Mouse (Mus musculus) hindbrain, embryonic 14.5 days (tissue): ENCODE measurements around the gene Uvrag. TPM values are rescaled to one million over a fixed set of nuclear protein-coding genes. Genes with fewer than 3 reads are reported as not detected.

Experiments used
- ATAC-seq: fragments of 200-750 bp; cut with Nextera tagmentation; 2 replicates; pipeline ENCODE4 v1.8.0; 2017; ENCODE audit warnings: moderate number of reproducible peaks, mild to moderate bottlenecking, moderate TSS enrichment, moderate library complexity; ENCODE audit not compliant: low FRiP score
- DNase-seq: peaks from one replicate; pipeline ENCODE4 v3.0.0-alpha.2; 2015; ENCODE audit warnings: low spot score
- H3K27ac ChIP-seq: fragments of 300-500 bp; sonication (generic); 2 replicates; pipeline ENCODE4 v1.5.1; 2014; ENCODE audit warnings: mild to moderate bottlenecking, moderate library complexity
- H3K27me3 ChIP-seq: fragments of 300-500 bp; sonication (generic); 2 replicates; pipeline ENCODE4 v1.6.1; 2014; ENCODE audit warnings: mild to moderate bottlenecking, low read length, mixed read lengths; ENCODE audit not compliant: control insufficient read depth, insufficient read depth
- H3K36me3 ChIP-seq: fragments of 300-500 bp; sonication (generic); replicated peaks from 2 replicates; pipeline ENCODE4 v1.6.1; 2014; ENCODE audit not compliant: control insufficient read depth, insufficient read depth
- H3K4me1 ChIP-seq: fragments of 300-500 bp; sonication (generic); replicated peaks from 2 replicates; pipeline ENCODE4 v1.6.1; 2014; ENCODE audit warnings: antibody characterized with exemption, low read length, mixed read lengths; ENCODE audit not compliant: control insufficient read depth, insufficient read depth
- H3K4me2 ChIP-seq: fragments of 300-500 bp; sonication (generic); replicated peaks from 2 replicates; pipeline ENCODE4 v1.6.1; 2014; ENCODE audit warnings: mild to moderate bottlenecking, moderate library complexity
- H3K4me3 ChIP-seq: fragments of 300-500 bp; sonication (generic); replicated peaks from 2 replicates; pipeline ENCODE4 v1.5.1; 2014; ENCODE audit warnings: mild to moderate bottlenecking, low read length
- H3K9ac ChIP-seq: fragments of 300-500 bp; sonication (generic); 2 replicates; pipeline ENCODE4 v1.6.1; 2014
- H3K9me3 ChIP-seq: fragments of 300-500 bp; sonication (generic); 2 replicates; pipeline ENCODE4 v1.6.1; 2016; ENCODE audit warnings: low read length; ENCODE audit not compliant: control insufficient read depth
- WGBS: fragments of 180-500 bp; shearing (Covaris S2); extraction: QIAGEN DNeasy Blood & Tissue Kit; methylation state at CpG from one replicate; pipeline ENCODE4 v1.1.7; 2014; 5-methylcytosine and 5-hydroxymethylcytosine counted together
- polyA plus RNA-seq: library from polyadenylated mRNA; unstranded; fragments of >200 nt; fragmentation: Nextera tagmentation; extraction: Ambion mirVana; gene quantifications from 2 replicates; pipeline ENCODE4 v1.2.1, GENCODE M21; 2014

Gene Uvrag
- polyA plus RNA-seq, 1 experiment from 2014 or later: 18.0 TPM

GRCm38 (mm10) chr7:98926906-98927528, 213.9 kb downstream of the Uvrag start:
- no peak overlapping the region for H3K4me2 ChIP-seq
- H3K9ac ChIP-seq: no peak overlapping the region
- H3K9me3 ChIP-seq: no peaks in the 10 kb centered on the region
- no peaks in the 10 kb centered on the region for H3K27me3 ChIP-seq
- peaks cover 22% of the 10 kb centered on the region for H3K4me1 ChIP-seq
- no peak overlapping the region for H3K27ac ChIP-seq
- H3K4me3 ChIP-seq: no peak overlapping the region
- WGBS: 78% methylated on average over 10 of the region's 10 CpGs
- ATAC-seq (no peak), DNase-seq (no peak)
- no peaks in the 10 kb centered on the region for H3K36me3 ChIP-seq

GRCm38 (mm10) chr7:98924380-98924869, 216.5 kb downstream of the Uvrag start:
- WGBS: 20% methylated on average over 18 of the region's 18 CpGs
- peaks cover 22% of the 10 kb centered on the region for H3K4me1 ChIP-seq
- H3K27ac ChIP-seq: peak overlapping the region; percentile 81
- ATAC-seq (peak; percentile 69), DNase-seq (peak; percentile 55)
- H3K9ac ChIP-seq: peak overlapping the region; percentile 20
- no peaks in the 10 kb centered on the region for H3K9me3 ChIP-seq
- H3K36me3 ChIP-seq: no peaks in the 10 kb centered on the region
- no peak overlapping the region for H3K4me3 ChIP-seq
- H3K27me3 ChIP-seq: no peaks in the 10 kb centered on the region
- H3K4me2 ChIP-seq: peak overlapping the region; percentile 22

- Histone ChIP-seq H3K4me3 (no peak overlapping the region), H3K4me1 (peaks cover 16% of the 10 kb centered on the region), H3K9ac (no peak overlapping the region), H3K27ac (no peak overlapping the region), H3K36me3 (no peaks in the 10 kb centered on the region), H3K4me2 (no peak overlapping the region), H3K9me3 (no peaks in the 10 kb centered on the region), H3K27me3 (no peaks in the 10 kb centered on the region)
- 90% methylated on average over 5 of the region's 5 CpGs for WGBS
- ATAC-seq: no peak
- no peak for DNase-seq
These were observed 218.0 kb downstream of the Uvrag start for GRCm38 (mm10) chr7:98922984-98923383.

- ATAC-seq: no peak
These were observed 223.5 kb downstream of the Uvrag start for GRCm38 (mm10) chr7:98917407-98917806.

GRCm38 (mm10) chr7:98916581-98916980, 224.4 kb downstream of the Uvrag start:
- no peaks in the 10 kb centered on the region for H3K36me3 ChIP-seq
- no peak overlapping the region for H3K4me3 ChIP-seq
- WGBS: 90% methylated on average over 6 of the region's 6 CpGs
- no peaks in the 10 kb centered on the region for H3K4me1 ChIP-seq
- no peaks in the 10 kb centered on the region for H3K27me3 ChIP-seq
- H3K4me2 ChIP-seq: no peak overlapping the region
- ATAC-seq (no peak), DNase-seq (no peak)
- H3K9me3 ChIP-seq: no peaks in the 10 kb centered on the region
- H3K27ac ChIP-seq: no peak overlapping the region
- no peak overlapping the region for H3K9ac ChIP-seq

More at GRCm38 (mm10) chr7:98917407-98917806, 223.5 kb downstream of the Uvrag start:
- H3K9ac ChIP-seq: no peak overlapping the region
- no peaks in the 10 kb centered on the region for H3K27me3 ChIP-seq
- no peak overlapping the region for H3K4me3 ChIP-seq
- H3K4me2 ChIP-seq: no peak overlapping the region
- H3K36me3 ChIP-seq: no peaks in the 10 kb centered on the region
- 93% methylated on average over 5 of the region's 5 CpGs for WGBS
- DNase-seq: no peak
- H3K9me3 ChIP-seq: no peaks in the 10 kb centered on the region
- H3K27ac ChIP-seq: no peak overlapping the region
- no peaks in the 10 kb centered on the region for H3K4me1 ChIP-seq

GRCm38 (mm10) chr7:98912953-98913360, 228.0 kb downstream of the Uvrag start:
- H3K4me1 ChIP-seq: no peaks in the 10 kb centered on the region
- H3K9me3 ChIP-seq: no peaks in the 10 kb centered on the region
- no peak overlapping the region for H3K27ac ChIP-seq
- no peak for DNase-seq
- no peaks in the 10 kb centered on the region for H3K27me3 ChIP-seq
- WGBS: 74% methylated on average over 2 of the region's 2 CpGs
- H3K36me3 ChIP-seq: no peaks in the 10 kb centered on the region
- H3K4me3 ChIP-seq: no peak overlapping the region
- H3K9ac ChIP-seq: no peak overlapping the region
- no peak overlapping the region for H3K4me2 ChIP-seq
- ATAC-seq: no peak

GRCm38 (mm10) chr7:98911276-98911675, 229.7 kb downstream of the Uvrag start:
- Histone ChIP-seq H3K9me3 (no peaks in the 10 kb centered on the region), H3K4me2 (no peak overlapping the region), H3K4me3 (no peak overlapping the region), H3K27ac (no peak overlapping the region), H3K27me3 (no peaks in the 10 kb centered on the region), H3K4me1 (no peaks in the 10 kb centered on the region), H3K36me3 (no peaks in the 10 kb centered on the region), H3K9ac (no peak overlapping the region)
- DNase-seq (no peak), ATAC-seq (no peak)
- WGBS: 79% methylated on average over 8 of the region's 8 CpGs

DNA sequence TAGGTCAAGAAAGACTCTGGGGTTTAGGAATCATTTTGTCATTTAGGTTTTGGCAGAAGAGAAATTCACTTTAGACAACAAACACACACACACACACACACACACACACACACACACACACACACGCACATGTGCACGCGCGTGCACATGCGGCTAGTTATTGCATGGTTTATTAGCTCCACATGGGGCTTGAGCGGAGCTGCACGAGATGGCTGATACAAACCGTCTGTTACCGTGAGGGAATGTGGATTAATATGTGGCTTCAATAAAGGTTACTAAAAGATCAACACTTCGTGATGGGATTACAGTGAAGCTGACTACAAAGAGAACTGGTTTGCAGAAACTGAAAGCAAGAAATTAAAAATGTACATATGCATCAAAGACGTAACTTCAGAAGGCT, 230.2 kb downstream of the Uvrag start:
- ATAC-seq: no peak
- Histone ChIP-seq H3K27ac (no peak overlapping the region), H3K4me1 (no peaks in the 10 kb centered on the region), H3K36me3 (no peaks in the 10 kb centered on the region), H3K4me3 (no peak overlapping the region), H3K4me2 (no peak overlapping the region), H3K9me3 (no peaks in the 10 kb centered on the region), H3K9ac (no peak overlapping the region), H3K27me3 (no peaks in the 10 kb centered on the region)
- no peak for DNase-seq
- 66% methylated on average over 11 of the region's 11 CpGs for WGBS

GRCm38 (mm10) chr7:98910164-98910563, 230.8 kb downstream of the Uvrag start:
- H3K27ac ChIP-seq: no peak overlapping the region
- WGBS: 87% methylated on average over 11 of the region's 11 CpGs
- H3K36me3 ChIP-seq: no peaks in the 10 kb centered on the region
- H3K27me3 ChIP-seq: no peaks in the 10 kb centered on the region
- no peak for DNase-seq
- no peak for ATAC-seq
- no peak overlapping the region for H3K4me3 ChIP-seq
- H3K9ac ChIP-seq: no peak overlapping the region
- peaks cover 3% of the 10 kb centered on the region; the same call in 1 of the 2 replicates for H3K4me1 ChIP-seq
- H3K9me3 ChIP-seq: no peaks in the 10 kb centered on the region
- no peak overlapping the region for H3K4me2 ChIP-seq

DNA sequence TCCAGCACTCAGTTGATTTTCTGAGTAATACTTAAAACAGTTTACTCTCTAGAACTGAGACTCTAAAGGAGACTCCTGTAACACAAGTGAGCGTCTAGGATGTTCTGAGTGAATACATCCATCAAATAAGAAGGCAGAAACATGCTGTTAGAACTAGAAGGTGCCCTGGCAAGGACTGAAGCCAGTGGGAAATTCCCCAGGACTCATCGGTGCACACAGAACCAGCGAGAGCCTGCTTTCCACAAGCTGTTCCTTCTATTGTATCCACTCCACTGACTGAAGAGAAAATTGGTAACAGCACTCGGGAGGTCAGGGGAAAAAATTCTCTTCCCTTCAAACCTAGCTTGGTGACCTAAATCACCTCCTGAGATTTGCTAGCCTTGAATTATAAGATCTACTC, 233.5 kb downstream of the Uvrag start:
- Histone ChIP-seq H3K9me3 (no peaks in the 10 kb centered on the region), H3K9ac (no peak overlapping the region), H3K4me2 (no peak overlapping the region), H3K36me3 (no peaks in the 10 kb centered on the region), H3K27me3 (no peaks in the 10 kb centered on the region), H3K4me1 (peaks cover 8% of the 10 kb centered on the region), H3K4me3 (no peak overlapping the region), H3K27ac (no peak overlapping the region)
- WGBS: 63% methylated on average over 4 of the region's 4 CpGs
- no peak for ATAC-seq
- DNase-seq: no peak
